Mouse (Mus musculus) forebrain, embryonic 12.5 days (tissue): ENCODE measurements around the gene Alox12e. TPM values are rescaled to one million over a fixed set of nuclear protein-coding genes. Genes with fewer than 3 reads are reported as not detected.

Experiments used
- ATAC-seq: fragments of 200-750 bp; cut with Nextera tagmentation; 2 replicates; pipeline ENCODE4 v1.8.0; 2017; ENCODE audit warnings: moderate TSS enrichment; ENCODE audit not compliant: low FRiP score
- H3K27ac ChIP-seq: fragments of 300-500 bp; sonication (generic); 2 replicates; pipeline ENCODE4 v1.5.1; 2016; ENCODE audit warnings: mild to moderate bottlenecking
- H3K27me3 ChIP-seq: fragments of 300-500 bp; sonication (generic); 2 replicates; pipeline ENCODE4 v1.6.1; 2016; ENCODE audit warnings: mild to moderate bottlenecking
- H3K36me3 ChIP-seq: fragments of 300-500 bp; sonication (generic); replicated peaks from 2 replicates; pipeline ENCODE4 v1.6.1; 2016; ENCODE audit warnings: mild to moderate bottlenecking
- H3K4me1 ChIP-seq: fragments of 300-500 bp; sonication (generic); 2 replicates; pipeline ENCODE4 v1.6.1; 2016
- H3K4me2 ChIP-seq: fragments of 300-500 bp; sonication (generic); 2 replicates; pipeline ENCODE4 v1.6.1; 2016; ENCODE audit warnings: mild to moderate bottlenecking, moderate library complexity
- H3K4me3 ChIP-seq: fragments of 300-500 bp; sonication (generic); replicated peaks from 2 replicates; pipeline ENCODE4 v1.5.1; 2016; ENCODE audit warnings: mild to moderate bottlenecking
- H3K9ac ChIP-seq: fragments of 300-500 bp; sonication (generic); 2 replicates; pipeline ENCODE4 v1.6.1; 2016; ENCODE audit warnings: mild to moderate bottlenecking
- H3K9me3 ChIP-seq: fragments of 300-500 bp; sonication (generic); 2 replicates; pipeline ENCODE4 v1.6.1; 2016
- WGBS: fragments of 180-500 bp; shearing (Covaris S2); methylation state at CpG from one replicate; pipeline ENCODE4 v1.1.7; 2016; 5-methylcytosine and 5-hydroxymethylcytosine counted together
- polyA plus RNA-seq: library from polyadenylated mRNA; unstranded; fragments of >200 nt; fragmentation: Nextera tagmentation; extraction: Ambion mirVana; gene quantifications from 2 replicates; pipeline ENCODE4 v1.2.1, GENCODE M21; 2016

Alox12e gene
- polyA plus RNA-seq, 1 experiment from 2014 or later, result not detected

GRCm38 (mm10) chr11:70283666-70284065 is 38.8 kb downstream of the Alox12e start:
- Histone ChIP-seq H3K4me1 (no peaks in the 10 kb centered on the region), H3K9ac (no peak overlapping the region), H3K27ac (no peak overlapping the region), H3K27me3 (no peaks in the 10 kb centered on the region; the same call in 1 of the 2 replicates), H3K36me3 (no peaks in the 10 kb centered on the region), H3K9me3 (no peaks in the 10 kb centered on the region), H3K4me2 (no peak overlapping the region), H3K4me3 (no peak overlapping the region)
- 88% methylated on average over 4 of the region's 4 CpGs for WGBS
- no peak for ATAC-seq

GRCm38 (mm10) chr11:70280441-70280840 is 42.0 kb downstream of the Alox12e start:
- Histone ChIP-seq H3K36me3 (no peaks in the 10 kb centered on the region), H3K4me2 (no peak overlapping the region), H3K4me1 (no peaks in the 10 kb centered on the region), H3K4me3 (no peak overlapping the region), H3K9me3 (no peaks in the 10 kb centered on the region), H3K27me3 (no peaks in the 10 kb centered on the region; the same call in 1 of the 2 replicates), H3K9ac (no peak overlapping the region), H3K27ac (no peak overlapping the region)
- WGBS, result 70% methylated on average over 3 of the region's 3 CpGs
- no peak for ATAC-seq

GRCm38 (mm10) chr11:70278961-70279360 is 43.5 kb downstream of the Alox12e start:
- ATAC-seq, result no peak
- no peaks in the 10 kb centered on the region for H3K4me1 ChIP-seq
- no peaks in the 10 kb centered on the region for H3K9me3 ChIP-seq
- H3K4me2 ChIP-seq, result no peak overlapping the region
- no peak overlapping the region for H3K9ac ChIP-seq
- H3K27ac ChIP-seq, result no peak overlapping the region
- H3K27me3 ChIP-seq, result no peaks in the 10 kb centered on the region; the same call in 1 of the 2 replicates
- no peak overlapping the region for H3K4me3 ChIP-seq
- no peaks in the 10 kb centered on the region for H3K36me3 ChIP-seq
- 88% methylated on average over 3 of the region's 3 CpGs for WGBS

GRCm38 (mm10) chr11:70271641-70272040 is 50.8 kb downstream of the Alox12e start:
- no peak overlapping the region for H3K27ac ChIP-seq
- H3K9ac ChIP-seq, result no peak overlapping the region
- H3K36me3 ChIP-seq, result no peaks in the 10 kb centered on the region
- H3K27me3 ChIP-seq, result 0 out of 2 replicates have a peak, but pooled peaks cover 4% of the 10 kb centered on the region
- no peaks in the 10 kb centered on the region for H3K4me1 ChIP-seq
- no peak overlapping the region for H3K4me2 ChIP-seq
- WGBS, result 86% methylated on average over 7 of the region's 7 CpGs
- no peak overlapping the region for H3K4me3 ChIP-seq
- ATAC-seq, result no peak
- no peaks in the 10 kb centered on the region for H3K9me3 ChIP-seq

- Histone ChIP-seq H3K27me3 (peaks cover 9% of the 10 kb centered on the region; the same call in 1 of the 2 replicates), H3K4me3 (no peak overlapping the region), H3K27ac (no peak overlapping the region), H3K36me3 (no peaks in the 10 kb centered on the region), H3K9ac (no peak overlapping the region), H3K4me2 (no peak overlapping the region), H3K4me1 (no peaks in the 10 kb centered on the region), H3K9me3 (no peaks in the 10 kb centered on the region)
- WGBS, result 74% methylated on average over 1 of the region's 1 CpGs
- no peak for ATAC-seq
Measured at GRCm38 (mm10) chr11:70266405-70266804, 56.0 kb downstream of the Alox12e start.

GRCm38 (mm10) chr11:70265819-70266218 is 56.6 kb downstream of the Alox12e start:
- no peaks in the 10 kb centered on the region for H3K9me3 ChIP-seq
- no peaks in the 10 kb centered on the region for H3K36me3 ChIP-seq
- H3K27ac ChIP-seq, result no peak overlapping the region
- H3K27me3 ChIP-seq, result peaks cover 8% of the 10 kb centered on the region; the same call in 1 of the 2 replicates
- H3K4me1 ChIP-seq, result no peaks in the 10 kb centered on the region
- WGBS, result 79% methylated on average over 4 of the region's 4 CpGs
- H3K4me2 ChIP-seq, result no peak overlapping the region
- H3K4me3 ChIP-seq, result no peak overlapping the region
- ATAC-seq, result no peak
- no peak overlapping the region for H3K9ac ChIP-seq

Other genes with a start within 250 kb of the Alox12e start
- gene Asgr2, start 230.0 kb downstream of the Alox12e start, polyA plus RNA-seq, result not detected in 2 replicates
- not detected in 2 replicates for gene Mgl2, start 192.3 kb downstream of the Alox12e start, polyA plus RNA-seq
- gene Clec10a, start 166.4 kb downstream of the Alox12e start, polyA plus RNA-seq, result 0.17 and 0.33 TPM in 2 replicates
- gene Slc16a11, start 109.9 kb downstream of the Alox12e start, polyA plus RNA-seq, result 1.5 and 2.5 TPM in 2 replicates
- 14.3 and 14.4 TPM in 2 replicates for gene Slc16a13, start 101.6 kb downstream of the Alox12e start, polyA plus RNA-seq
- gene Bcl6b, start 92.8 kb downstream of the Alox12e start, polyA plus RNA-seq, result 5.7 and 5.9 TPM in 2 replicates
- gene 0610010K14Rik, start 84.7 kb downstream of the Alox12e start, polyA plus RNA-seq, result 203 and 215 TPM in 2 replicates
- gene Gm21988, start 82.8 kb downstream of the Alox12e start, polyA plus RNA-seq, result 9.4 and 11.2 TPM in 2 replicates
- 151 and 152 TPM in 2 replicates for gene Rnasek, start 82.8 kb downstream of the Alox12e start, polyA plus RNA-seq
- gene Alox12, start 67.3 kb downstream of the Alox12e start, polyA plus RNA-seq, result 1.3 and 1.6 TPM in 2 replicates
- 0.08 and 0.34 TPM in 2 replicates for gene Alox15, start 29.4 kb upstream of the Alox12e start, polyA plus RNA-seq
- gene Pelp1, start 87.4 kb upstream of the Alox12e start, polyA plus RNA-seq, result 40.3 and 46.2 TPM in 2 replicates
- gene Arrb2, start 110.0 kb upstream of the Alox12e start, polyA plus RNA-seq, result 36.9 and 40.5 TPM in 2 replicates
- gene Med11, start 129.3 kb upstream of the Alox12e start, polyA plus RNA-seq, result 32.1 and 32.5 TPM in 2 replicates
- 0.35 and 0.43 TPM in 2 replicates for gene Zmynd15, start 136.8 kb upstream of the Alox12e start, polyA plus RNA-seq
- gene Cxcl16, start 137.4 kb upstream of the Alox12e start, polyA plus RNA-seq, result 0.74 and 1.0 TPM in 2 replicates
- 0.35 and 0.49 TPM in 2 replicates for gene Tm4sf5, start 182.6 kb upstream of the Alox12e start, polyA plus RNA-seq
- gene Vmo1, start 192.0 kb upstream of the Alox12e start, polyA plus RNA-seq, result not detected in 2 replicates
- gene Gltpd2, start 196.6 kb upstream of the Alox12e start, polyA plus RNA-seq, result not detected in 2 replicates
- gene Psmb6, start 202.7 kb upstream of the Alox12e start, polyA plus RNA-seq, result 758 and 788 TPM in 2 replicates
- not detected in 2 replicates for gene Gm40193, start 210.3 kb upstream of the Alox12e start, polyA plus RNA-seq
- gene Pld2, start 217.4 kb upstream of the Alox12e start, polyA plus RNA-seq, result 3.4 and 4.0 TPM in 2 replicates
- 15.3 and 17.4 TPM in 2 replicates for gene Mink1, start 240.3 kb upstream of the Alox12e start, polyA plus RNA-seq